In the genomic region with DNA sequence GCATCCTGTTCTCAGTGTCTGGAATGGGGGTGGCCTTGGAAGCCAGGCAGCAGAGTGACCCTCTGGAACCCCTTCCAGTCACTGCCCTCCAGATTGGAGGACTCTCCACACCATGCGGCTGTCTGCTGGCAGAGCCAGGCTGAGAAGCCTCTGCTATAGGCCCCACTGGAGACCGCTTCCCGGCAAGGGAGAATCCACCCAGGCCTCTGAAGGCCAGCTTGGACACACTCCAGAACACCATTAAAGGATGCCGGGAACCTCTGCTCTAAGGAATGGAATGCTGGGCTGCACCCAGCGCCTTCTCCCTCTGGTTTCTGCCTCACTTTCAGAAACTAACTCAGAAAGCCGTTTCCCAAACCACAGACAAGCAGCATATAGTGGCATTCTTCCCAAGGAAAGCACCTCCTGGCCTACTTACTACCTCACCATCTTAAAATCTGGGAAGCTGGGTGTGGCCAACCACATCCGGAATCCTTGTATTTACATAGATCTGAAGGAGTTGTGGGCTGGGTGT, we compare ENCODE assay signal across 10 mouse cellular contexts. TPM values are rescaled to one million over a fixed set of nuclear protein-coding genes. Genes with fewer than 3 reads are reported as not detected.
DNase-seq lines count a peak whose midpoint lies in the region; ATAC-seq and TF ChIP-seq lines count a peak whose summit lies in the region.
"Had no signal": no experiment of that assay in that cellular context is flagged by ENCODE, and none has a peak within 500 bp of the region (broad histone marks: within the 10 kb centered on the region; RNA-seq: fewer than 3 reads in every experiment).

No protein-coding gene starts in this region.

- peak; percentile 32 for DNase-seq in adrenal gland, postnatal 14 days
- DNase-seq in adrenal gland, adult 2 months: no peak
- DNase-seq in lung, adult 2 months: no peak
- no peak for DNase-seq in layer of hippocampus, postnatal 14 days (ENCODE audit: low spot score in 2 of 2)
- no peak for DNase-seq in layer of hippocampus, postnatal 25 days (ENCODE audit: extremely low spot score in 1 of 2, low spot score in 1 of 2)

- H3K4me3 ChIP-seq in lung, embryonic 15.5 days: no peak overlapping the region
- no peak overlapping the region for H3K4me3 ChIP-seq in lung, adult 2 months (replicated peaks; ENCODE audit: extremely low read depth, low read depth, low read length)
- H3K4me3 ChIP-seq in intestine, embryonic 16.5 days (ENCODE audit: low read length): no peak overlapping the region
- H3K4me3 ChIP-seq in stomach, embryonic 14.5 days (ENCODE audit: low read depth, low read length): no peak overlapping the region

- peaks cover 53% of the 10 kb centered on the region for H3K4me1 ChIP-seq in lung, embryonic 15.5 days
- peaks cover 21% of the 10 kb centered on the region for H3K4me1 ChIP-seq in lung, adult 2 months (ENCODE audit: control insufficient read depth, insufficient read depth, low read length)
- peaks cover 39% of the 10 kb centered on the region for H3K4me1 ChIP-seq in intestine, embryonic 16.5 days (ENCODE audit: control insufficient read depth, insufficient read depth, low read length)
- H3K4me1 ChIP-seq in stomach, embryonic 14.5 days (ENCODE audit: control insufficient read depth, insufficient read depth, low read length): peaks cover 42% of the 10 kb centered on the region

- no peak for ATAC-seq in lung, embryonic 15.5 days (ENCODE audit: borderline replicate concordance, extremely low read depth, low FRiP score, low TSS enrichment)
- no peak for ATAC-seq in intestine, embryonic 16.5 days
- no peak for ATAC-seq in stomach, embryonic 14.5 days (ENCODE audit: insufficient number of reproducible peaks, insufficient read depth, low FRiP score, low read depth)

- no peak for TF ChIP-seq POLR2A in lung, adult 2 months (IDR thresholded peaks at IDR 0.05; ENCODE audit: borderline replicate concordance, extremely low read depth, low read depth, low read length)

- 44% methylated on average over 7 of the region's 7 CpGs for WGBS in lung, embryonic 15.5 days
- WGBS in lung, adult 2 months: 16% methylated on average over 7 of the region's 7 CpGs
- 52% methylated on average over 7 of the region's 7 CpGs for WGBS in intestine, embryonic 16.5 days
- 57% methylated on average over 7 of the region's 7 CpGs for WGBS in stomach, embryonic 14.5 days

- H3K27ac ChIP-seq in lung, embryonic 15.5 days: peak overlapping the region; percentile 53; the same call in 1 of the 2 replicates
- peak overlapping the region; percentile 78 for H3K27ac ChIP-seq in intestine, embryonic 16.5 days (ENCODE audit: low read length)
- H3K27ac ChIP-seq in stomach, embryonic 14.5 days (ENCODE audit: low read length): peak overlapping the region; percentile 39; the same call in 1 of the 2 replicates

- H3K9ac ChIP-seq in lung, embryonic 15.5 days: no peak overlapping the region
- peak overlapping the region; percentile 50 for H3K9ac ChIP-seq in intestine, embryonic 16.5 days (ENCODE audit: low read depth, low read length)
- H3K9ac ChIP-seq in stomach, embryonic 14.5 days (replicated peaks; ENCODE audit: low read depth, low read length): no peak overlapping the region

- no peak for TF ChIP-seq CTCF in lung, adult 2 months (IDR thresholded peaks at IDR 0.05; ENCODE audit: insufficient read depth, low read length)

- peaks cover 46% of the 10 kb centered on the region for H3K36me3 ChIP-seq in lung, embryonic 15.5 days
- H3K36me3 ChIP-seq in intestine, embryonic 16.5 days (ENCODE audit: control insufficient read depth, insufficient read depth, low read length): peaks cover 10% of the 10 kb centered on the region
- H3K36me3 ChIP-seq in stomach, embryonic 14.5 days (ENCODE audit: control insufficient read depth, insufficient read depth, low read length): peaks cover 34% of the 10 kb centered on the region; the same call in 1 of the 2 replicates

- H3K27me3 ChIP-seq in lung, embryonic 15.5 days: no peaks in the 10 kb centered on the region
- H3K27me3 ChIP-seq in intestine, embryonic 16.5 days (replicated peaks; ENCODE audit: control insufficient read depth, insufficient read depth, low read length): no peaks in the 10 kb centered on the region
- no peaks in the 10 kb centered on the region for H3K27me3 ChIP-seq in stomach, embryonic 14.5 days (ENCODE audit: control insufficient read depth, insufficient read depth, low read length)

- peak overlapping the region; percentile 23; the same call in 1 of the 2 replicates for H3K4me2 ChIP-seq in lung, embryonic 15.5 days
- H3K4me2 ChIP-seq in intestine, embryonic 16.5 days (ENCODE audit: low read depth, low read length): no peak overlapping the region
- H3K4me2 ChIP-seq in stomach, embryonic 14.5 days (replicated peaks; ENCODE audit: low read depth, low read length): no peak overlapping the region

- H3K9me3 ChIP-seq in lung, embryonic 15.5 days: no peaks in the 10 kb centered on the region
- H3K9me3 ChIP-seq in intestine, embryonic 16.5 days (ENCODE audit: control insufficient read depth, low read length): no peaks in the 10 kb centered on the region
- no peaks in the 10 kb centered on the region for H3K9me3 ChIP-seq in stomach, embryonic 14.5 days (ENCODE audit: control insufficient read depth, low read depth, low read length)

RNA-seq across cellular contexts. Expression of gene Afmid, which starts 2.9 kb away (rescaled TPM):
- 7.5 and 16.4 TPM in 2 replicates for total RNA-seq in adrenal gland, postnatal 14 days (2021)
- total RNA-seq in adrenal gland, adult 2 months (2021): 1 to 10 TPM; 5.5 to 6.8 TPM
- 9.3 and 9.6 TPM in 2 replicates for polyA plus RNA-seq in adrenal gland, adult 2 months (2012; rRNA removed)
- 3.8 and 5.3 TPM in 2 replicates for polyA plus RNA-seq in lung, embryonic 15.5 days (2015; fragmentation: Nextera tagmentation; extraction: Ambion mirVana)
- polyA plus RNA-seq in lung, adult 2 months (2012; rRNA removed): 4.3 and 6.0 TPM in 2 replicates
- polyA plus RNA-seq in intestine, embryonic 16.5 days (2015; fragmentation: Nextera tagmentation; extraction: Ambion mirVana): 9.6 and 10.7 TPM in 2 replicates
- polyA plus RNA-seq in stomach, embryonic 14.5 days (2014; fragmentation: Nextera tagmentation; extraction: Ambion mirVana): 6.4 and 7.1 TPM in 2 replicates
- total RNA-seq in layer of hippocampus, postnatal 14 days (2021): 1 to 10 TPM; 4.2 to 4.5 TPM
- total RNA-seq in layer of hippocampus, postnatal 25 days (2021): 1 to 10 TPM; 4.6 to 5.4 TPM

RNA-seq across cellular contexts. Expression of gene Tk1, which starts 3.1 kb away (rescaled TPM):
- total RNA-seq in adrenal gland, postnatal 14 days (2021): 29.1 and 34.8 TPM in 2 replicates
- total RNA-seq in adrenal gland, adult 2 months (2021): 1 to 10 TPM; 2.2 to 3.1 TPM
- polyA plus RNA-seq in adrenal gland, adult 2 months (2012; rRNA removed): 8.6 and 10.2 TPM in 2 replicates
- 145 and 147 TPM in 2 replicates for polyA plus RNA-seq in lung, embryonic 15.5 days (2015; fragmentation: Nextera tagmentation; extraction: Ambion mirVana)
- 7.3 and 11.5 TPM in 2 replicates for polyA plus RNA-seq in lung, adult 2 months (2012; rRNA removed)
- polyA plus RNA-seq in intestine, embryonic 16.5 days (2015; fragmentation: Nextera tagmentation; extraction: Ambion mirVana): 119 and 147 TPM in 2 replicates
- 133 and 149 TPM in 2 replicates for polyA plus RNA-seq in stomach, embryonic 14.5 days (2014; fragmentation: Nextera tagmentation; extraction: Ambion mirVana)
- 1 to 10 TPM; 1.6 to 3.3 TPM for total RNA-seq in layer of hippocampus, postnatal 14 days (2021)
- 1 to 10 TPM; 1.1 TPM for total RNA-seq in layer of hippocampus, postnatal 25 days (2021)

RNA-seq across cellular contexts. Expression of gene Gm20708, which starts 13.3 kb away (rescaled TPM):
- 0.83 and 0.93 TPM in 2 replicates for total RNA-seq in adrenal gland, postnatal 14 days (2021)
- 1 to 10 TPM in 1 of 2 experiments, under 1 TPM in 1; 0.59 to 1.0 TPM for total RNA-seq in adrenal gland, adult 2 months (2021)
- 0.08 TPM in 1 of 2 replicates, not detected in the other for polyA plus RNA-seq in adrenal gland, adult 2 months (2012; rRNA removed)
- 0.24 TPM in 1 of 2 replicates, not detected in the other for polyA plus RNA-seq in lung, embryonic 15.5 days (2015; fragmentation: Nextera tagmentation; extraction: Ambion mirVana)
- polyA plus RNA-seq in lung, adult 2 months (2012; rRNA removed): 0.06 TPM in 1 of 2 replicates, not detected in the other
- polyA plus RNA-seq in intestine, embryonic 16.5 days (2015; fragmentation: Nextera tagmentation; extraction: Ambion mirVana): 0.20 and 0.29 TPM in 2 replicates
- polyA plus RNA-seq in stomach, embryonic 14.5 days (2014; fragmentation: Nextera tagmentation; extraction: Ambion mirVana): 1.1 TPM in 1 of 2 replicates, not detected in the other
- total RNA-seq in layer of hippocampus, postnatal 14 days (2021): 1 to 10 TPM; 2.8 to 3.2 TPM
- 1 to 10 TPM; 1.9 to 3.2 TPM for total RNA-seq in layer of hippocampus, postnatal 25 days (2021)

RNA-seq across cellular contexts. Expression of gene Syngr2, which starts 13.3 kb away (rescaled TPM):
- 62.6 and 73.8 TPM in 2 replicates for total RNA-seq in adrenal gland, postnatal 14 days (2021)
- total RNA-seq in adrenal gland, adult 2 months (2021): 10 to 100 TPM; 77.3 to 95.7 TPM
- polyA plus RNA-seq in adrenal gland, adult 2 months (2012; rRNA removed): 171 and 220 TPM in 2 replicates
- polyA plus RNA-seq in lung, embryonic 15.5 days (2015; fragmentation: Nextera tagmentation; extraction: Ambion mirVana): 63.3 and 73.7 TPM in 2 replicates
- 180 and 191 TPM in 2 replicates for polyA plus RNA-seq in lung, adult 2 months (2012; rRNA removed)
- 170 and 173 TPM in 2 replicates for polyA plus RNA-seq in intestine, embryonic 16.5 days (2015; fragmentation: Nextera tagmentation; extraction: Ambion mirVana)
- 101 and 115 TPM in 2 replicates for polyA plus RNA-seq in stomach, embryonic 14.5 days (2014; fragmentation: Nextera tagmentation; extraction: Ambion mirVana)
- total RNA-seq in layer of hippocampus, postnatal 14 days (2021): 10 to 100 TPM; 15.2 to 15.4 TPM
- 10 to 100 TPM; 10.8 to 11.1 TPM for total RNA-seq in layer of hippocampus, postnatal 25 days (2021)

RNA-seq across cellular contexts. Expression of gene 6030468B19Rik, which starts 25.3 kb away (rescaled TPM):
- 0.44 TPM in 1 of 2 replicates, not detected in the other for total RNA-seq in adrenal gland, postnatal 14 days (2021)
- not detected for total RNA-seq in adrenal gland, adult 2 months (2021)
- not detected in 2 replicates for polyA plus RNA-seq in adrenal gland, adult 2 months (2012; rRNA removed)
- 0.32 and 0.74 TPM in 2 replicates for polyA plus RNA-seq in lung, embryonic 15.5 days (2015; fragmentation: Nextera tagmentation; extraction: Ambion mirVana)
- polyA plus RNA-seq in lung, adult 2 months (2012; rRNA removed): 0.18 and 0.33 TPM in 2 replicates
- polyA plus RNA-seq in intestine, embryonic 16.5 days (2015; fragmentation: Nextera tagmentation; extraction: Ambion mirVana): 0.81 and 1.6 TPM in 2 replicates
- polyA plus RNA-seq in stomach, embryonic 14.5 days (2014; fragmentation: Nextera tagmentation; extraction: Ambion mirVana): 0.23 TPM in 1 of 2 replicates, not detected in the other
- under 1 TPM in 1 of 2 experiments, not detected in 1; 0.51 TPM for total RNA-seq in layer of hippocampus, postnatal 14 days (2021)
- under 1 TPM in 1 of 2 experiments, not detected in 1; 0.35 TPM for total RNA-seq in layer of hippocampus, postnatal 25 days (2021)
- total RNA-seq: heart, postnatal 36 days; left cerebral cortex, postnatal 14 days had no signal
